Mouse (Mus musculus) embryonic stem cell, embryonic (primary cell): ENCODE measurements around the gene Fggy.

Experiments
- CTCF ChIA-PET, 4 experiments: fragments of 300-600 bp in 2 of 4; fragments of 350-600 bp in 2 of 4; sonication (Branson Sonifier 250); formaldehyde crosslinking; loops; one replicate each; lab custom pipeline; 2022; ENCODE audit warnings: inconsistent platforms in 2 of 4; lab: Charles Lee
- POLR2A ChIA-PET, 4 experiments: fragments of 300-600 bp in 2 of 4; fragments of 350-600 bp in 2 of 4; sonication (Branson Sonifier 250); formaldehyde crosslinking; loops; one replicate each; lab custom pipeline; 2022; ENCODE audit warnings: antibody characterized with exemption in 4 of 4, inconsistent platforms in 1 of 4; lab: Charles Lee

The Fggy gene

DNA sequence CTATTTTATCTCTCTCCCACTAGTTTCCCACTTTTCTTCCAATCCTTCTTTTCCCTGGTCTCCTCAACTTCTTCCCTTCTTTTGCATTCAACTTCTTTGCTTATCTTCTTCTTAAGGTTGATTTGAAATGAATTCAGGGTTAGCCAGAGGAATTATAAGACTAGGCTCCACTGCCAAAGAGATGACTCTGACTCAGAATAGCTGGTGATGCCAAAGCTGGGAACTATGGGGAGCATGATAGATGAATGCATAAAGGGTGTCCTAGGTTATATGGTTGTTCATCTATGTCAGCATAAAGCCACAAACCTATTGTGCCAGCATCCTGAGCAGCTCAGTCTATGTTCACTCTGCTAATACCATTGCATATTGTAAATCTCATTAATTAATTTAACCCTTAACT lies 348.8 kb downstream of the Fggy start:
- CTCF ChIA-PET: no interaction called here
- POLR2A ChIA-PET: no interaction called here

DNA sequence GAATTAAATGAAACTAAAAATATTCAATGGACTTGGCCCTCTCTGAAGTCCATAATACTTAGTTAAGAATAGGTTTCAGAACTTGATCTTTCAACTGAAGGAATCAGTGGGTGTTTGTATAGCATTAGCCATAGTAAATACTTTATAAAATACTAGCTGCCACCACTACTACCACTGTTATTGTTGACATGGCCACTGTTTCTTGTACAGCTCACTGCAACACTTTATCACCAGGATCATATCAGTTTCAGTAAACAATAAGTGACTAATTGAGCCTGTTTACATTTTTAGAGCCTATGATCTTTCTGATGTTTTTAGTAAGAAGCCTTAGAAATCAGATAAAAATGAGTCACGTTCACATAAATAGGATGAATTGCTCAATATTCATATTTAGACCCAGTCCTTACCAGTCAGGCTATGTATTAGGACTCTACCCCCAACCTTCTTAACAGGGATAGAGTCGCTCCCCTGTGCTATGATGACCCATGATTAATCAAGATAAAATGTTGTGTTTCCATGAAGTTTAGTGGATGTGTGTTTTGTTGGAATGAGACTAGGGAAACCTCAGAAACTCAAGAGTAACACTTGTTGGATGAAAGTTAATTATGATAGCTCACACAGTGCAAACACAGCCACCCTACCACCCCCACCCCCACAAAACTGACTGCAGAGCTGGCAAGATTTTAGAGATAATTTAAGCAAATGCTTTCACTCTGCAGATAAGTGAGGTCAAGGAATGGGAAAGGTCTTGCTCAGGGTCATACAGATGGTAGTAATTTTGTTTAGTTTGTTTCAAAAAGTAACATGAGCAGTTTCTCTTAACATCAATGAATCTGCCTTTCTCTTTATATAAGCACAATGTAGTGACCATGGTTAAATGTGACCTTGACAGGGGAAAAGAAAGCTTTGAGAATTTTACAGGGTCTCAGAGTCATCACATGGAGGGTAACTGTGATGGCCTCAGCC lies 352.7 kb downstream of the Fggy start:
- ChIA-PET CTCF (no interaction called here), POLR2A (no interaction called here)

GRCm38 (mm10) chr4:95913026-95913425 lies 355.7 kb downstream of the Fggy start:
- POLR2A ChIA-PET: no interaction called here
- CTCF ChIA-PET: no interaction called here

GRCm38 (mm10) chr4:95915628-95916579 lies 358.6 kb downstream of the Fggy start:
- POLR2A ChIA-PET: interaction anchor here in 1 of 4 experiments (0.6 kb wide), 1 partner anchor 528 kb away, joined by 3 read pairs; no protein-coding TSS in a partner anchor
- CTCF ChIA-PET: no interaction called here

DNA sequence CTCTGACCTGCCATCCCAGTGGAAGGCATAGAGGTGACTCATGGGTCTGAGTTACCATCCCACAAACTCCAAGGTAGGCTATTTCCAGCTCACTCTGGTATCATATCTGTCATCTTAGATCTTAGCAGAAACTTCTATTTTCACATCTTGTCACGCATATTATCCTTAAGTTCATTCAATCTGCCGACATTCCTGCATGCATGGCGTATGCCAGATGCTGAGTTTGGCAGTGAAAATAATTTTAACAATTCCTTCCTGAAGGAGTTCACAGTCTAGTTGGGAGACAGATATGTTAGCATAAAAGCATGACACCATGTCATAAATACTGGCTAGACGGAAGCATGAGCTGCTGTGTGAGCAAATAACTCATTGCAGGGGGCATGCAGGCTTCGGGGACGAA lies 360.4 kb downstream of the Fggy start:
- ChIA-PET POLR2A (interaction anchor here in 1 of 4 experiments (1.0 kb wide), 1 partner anchor 865 kb away, joined by 3 read pairs; the partner anchor contains the start of gene Jun), CTCF (no interaction called here)

GRCm38 (mm10) chr4:95920448-95920847 lies 363.1 kb downstream of the Fggy start:
- POLR2A ChIA-PET: no interaction called here
- CTCF ChIA-PET: no interaction called here

DNA sequence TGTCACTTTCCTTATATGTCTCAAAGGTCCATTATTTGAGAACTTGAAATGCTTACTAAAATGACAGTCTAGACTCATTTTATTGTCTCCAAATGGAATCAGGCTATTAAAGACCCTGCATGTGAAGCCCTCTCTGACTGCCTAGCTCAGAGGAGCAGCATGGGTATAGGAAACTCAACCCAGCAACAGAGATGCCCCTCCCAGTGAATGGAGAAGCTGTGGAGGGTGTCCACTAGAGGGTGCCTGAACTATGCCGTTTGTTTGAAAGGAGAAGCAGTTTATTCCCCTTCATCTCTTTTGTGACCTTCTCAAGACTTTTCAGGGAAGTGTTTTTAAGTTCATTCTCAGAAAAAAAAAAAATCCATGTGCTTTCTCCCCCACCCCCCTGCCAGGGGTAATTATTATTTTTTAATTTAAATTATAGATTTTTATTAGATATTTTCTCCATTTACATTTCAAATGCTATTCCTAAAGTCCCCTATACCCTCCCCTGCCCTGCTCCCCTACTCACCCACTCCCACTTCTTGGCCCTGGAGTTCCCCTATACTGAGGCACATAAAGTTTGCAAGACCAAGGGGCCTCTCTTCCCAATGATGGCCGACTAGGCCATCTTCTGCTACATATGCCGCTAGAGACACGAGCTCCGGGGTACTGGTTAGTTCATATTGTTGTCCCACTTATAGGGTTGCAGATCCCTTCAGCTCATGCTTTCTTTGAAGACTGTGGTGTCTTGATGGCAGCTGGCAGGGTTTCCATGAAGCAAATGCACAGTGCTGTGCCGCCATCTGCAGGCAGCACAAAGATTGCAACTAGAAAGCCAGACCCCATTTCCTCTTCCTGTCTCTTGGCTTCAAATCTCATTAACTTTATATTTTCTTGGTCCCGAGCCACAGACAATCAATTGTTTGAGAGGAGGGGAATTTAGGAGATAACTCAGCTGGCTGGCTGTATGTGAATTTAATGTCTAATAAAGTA lies 367.2 kb downstream of the Fggy start:
- POLR2A ChIA-PET: no interaction called here
- CTCF ChIA-PET: interaction anchor here (0.5 to 1.3 kb wide), 10 partner anchors 42 to 916 kb away, joined by 3 to 4 read pairs (median 3); partner anchors contain the start of gene Hook1 (in 2 of the 4)

GRCm38 (mm10) chr4:95928846-95929245 lies 371.5 kb downstream of the Fggy start:
- ChIA-PET CTCF (no interaction called here), POLR2A (interaction anchor here in 2 of 4 experiments (1.4 kb wide), 2 partner anchors 85 to 877 kb away, joined by 3 to 4 read pairs; partner anchors contain the start of gene Jun (in 1 of the 2))

DNA sequence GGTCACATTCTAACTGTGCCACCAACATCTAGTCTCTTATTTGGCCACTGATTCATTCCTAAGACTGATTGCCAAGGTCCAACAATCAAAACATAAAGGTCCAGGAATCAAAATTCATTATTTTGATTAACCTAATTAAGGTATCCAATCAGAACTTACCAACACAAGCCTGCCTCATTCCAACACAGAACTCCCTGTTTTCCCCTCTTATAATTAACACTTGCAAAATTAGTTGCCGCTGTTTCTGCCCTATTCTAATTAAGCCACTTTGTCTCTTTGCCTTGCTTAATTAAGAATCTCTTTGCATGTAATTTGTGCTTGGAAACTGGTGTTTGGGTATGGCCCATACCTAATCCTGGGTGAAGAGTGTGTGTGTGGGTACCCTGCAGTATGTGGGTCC lies 372.6 kb downstream of the Fggy start:
- POLR2A ChIA-PET: interaction anchor here in 2 of 4 experiments (1.4 kb wide), 2 partner anchors 86 to 878 kb away, joined by 3 to 4 read pairs; partner anchors contain the start of gene Jun (in 1 of the 2)
- CTCF ChIA-PET: no interaction called here

- ChIA-PET POLR2A (no interaction called here), CTCF (no interaction called here)
Measured at GRCm38 (mm10) chr4:95931331-95931730, 374.0 kb downstream of the Fggy start.

GRCm38 (mm10) chr4:95933801-95934356 lies 376.6 kb downstream of the Fggy start:
- CTCF ChIA-PET: no interaction called here

GRCm38 (mm10) chr4:95934384-95935035 lies 377.2 kb downstream of the Fggy start:
- ChIA-PET CTCF (no interaction called here), POLR2A (interaction anchor here in 1 of 4 experiments (1.0 kb wide), 1 partner anchor 881 kb away, joined by 3 read pairs; no protein-coding TSS in a partner anchor)

More at GRCm38 (mm10) chr4:95933801-95934356, 376.6 kb downstream of the Fggy start:
- POLR2A ChIA-PET: no interaction called here

DNA sequence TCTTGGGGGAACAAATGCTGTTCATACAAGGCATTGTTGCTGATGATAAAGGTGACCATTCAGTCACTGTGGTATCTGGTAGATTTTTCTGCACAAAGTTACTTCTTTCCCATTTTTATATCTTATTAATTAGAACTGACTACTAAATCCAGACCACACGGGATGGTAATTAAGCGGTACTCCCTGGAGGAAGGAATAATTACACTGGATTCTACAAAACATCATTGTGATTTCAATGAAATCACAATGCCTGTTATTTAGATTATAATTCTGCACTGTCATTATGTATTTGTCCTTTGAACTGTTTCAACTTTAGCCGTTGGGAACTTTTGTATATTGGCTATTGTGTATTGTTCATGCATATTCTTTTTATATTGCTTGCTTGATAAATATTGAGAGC lies 381.4 kb downstream of the Fggy start:
- POLR2A ChIA-PET: no interaction called here
- CTCF ChIA-PET: no interaction called here

DNA sequence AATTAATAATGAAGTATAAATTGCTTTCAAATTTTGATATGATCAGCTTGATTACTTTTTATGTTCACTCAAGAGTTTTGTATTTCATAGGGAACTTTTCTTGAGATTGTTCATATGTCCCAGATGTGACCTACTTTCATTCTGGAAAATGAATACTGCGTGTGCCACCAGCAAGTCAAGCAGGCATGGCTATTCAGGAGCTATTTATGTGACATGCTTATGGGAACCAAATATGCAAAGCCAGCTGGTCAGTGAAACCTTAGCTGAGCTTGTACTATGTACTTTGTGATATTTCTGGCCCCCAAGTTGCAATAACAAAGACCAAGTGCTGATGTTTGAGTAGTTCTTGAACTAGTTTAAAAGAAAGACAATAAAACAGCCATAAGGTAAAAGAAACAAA lies 390.6 kb downstream of the Fggy start:
- POLR2A ChIA-PET: no interaction called here

DNA sequence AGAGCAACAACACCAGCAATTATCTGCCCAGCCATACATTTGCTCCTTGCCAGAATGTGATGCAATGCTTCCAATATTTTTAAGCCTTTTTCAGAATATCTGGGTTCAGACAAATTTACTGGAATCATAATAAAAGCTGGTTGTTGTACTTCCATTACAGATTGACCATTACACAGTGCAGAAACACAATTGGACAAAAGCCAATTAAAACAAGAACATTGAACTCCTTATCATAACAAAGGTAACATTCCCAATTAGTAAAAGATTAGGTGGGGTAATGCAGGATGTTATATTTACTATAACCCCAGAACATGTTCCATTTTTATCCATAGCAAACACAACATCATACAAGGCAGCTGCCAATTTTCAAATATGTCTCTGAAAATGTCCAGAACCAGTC lies 396.0 kb downstream of the Fggy start:
- ChIA-PET CTCF (no interaction called here), POLR2A (interaction anchor here in 1 of 4 experiments (0.7 kb wide), 1 partner anchor 105 kb away, joined by 5 read pairs; no protein-coding TSS in a partner anchor)

More for the DNA sequence above, 390.6 kb downstream of the Fggy start:
- CTCF ChIA-PET: no interaction called here

DNA sequence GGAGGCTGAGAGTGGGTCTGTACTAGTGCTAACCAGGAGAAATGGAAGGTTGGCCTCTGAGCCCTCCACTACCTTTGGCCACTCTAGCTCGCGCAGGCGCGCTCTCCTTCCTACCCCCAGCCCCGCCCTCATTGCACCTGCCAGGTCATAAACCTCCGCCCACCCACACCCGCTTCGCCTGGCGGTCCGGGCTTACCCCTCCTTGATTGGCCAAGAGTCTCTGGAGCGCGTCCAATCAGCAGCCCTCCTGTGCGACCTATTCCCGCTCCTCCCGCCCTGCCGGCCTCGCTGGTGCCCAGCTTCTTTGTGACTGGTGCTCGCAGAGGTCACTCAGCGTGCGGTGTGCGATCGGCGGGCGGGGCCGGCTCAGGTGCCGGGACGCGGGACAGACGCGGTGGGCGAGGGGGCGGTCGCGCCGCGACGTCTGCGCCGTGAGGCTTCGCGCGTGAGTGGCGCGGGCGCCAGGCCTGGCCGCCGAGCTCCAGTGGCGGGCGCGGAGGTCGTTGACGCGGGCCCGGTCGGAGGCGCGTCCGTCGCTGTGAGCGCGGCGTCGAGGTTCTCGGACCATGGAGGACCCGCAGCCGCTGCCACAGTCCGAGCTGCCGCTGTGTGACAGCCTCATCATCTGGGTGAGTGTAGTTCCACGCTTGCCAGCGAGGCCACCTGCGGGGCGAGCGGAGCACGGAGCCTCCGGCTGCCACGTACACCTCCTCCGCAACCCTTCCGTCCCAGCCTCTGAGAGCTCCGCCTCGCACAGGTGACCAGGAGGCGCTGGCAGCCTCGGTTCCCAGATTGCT lies 409.8 kb downstream of the Fggy start, which contains the start of gene Hook1:
Hook1 (plus strand) TSS at position 313 of the 797 bp plus-strand sequence.
- CTCF ChIA-PET: interaction anchor here in 2 of 4 experiments (0.6 to 1.6 kb wide), 3 partner anchors 43 to 814 kb away, joined by 3 to 4 read pairs (median 3); no protein-coding TSS in a partner anchor

More for the DNA sequence above, 409.8 kb downstream of the Fggy start, which contains the start of gene Hook1:
- POLR2A ChIA-PET: interaction anchor here (0.6 to 1.6 kb wide), 9 partner anchors 15 to 1499 kb away, joined by 3 to 21 read pairs (median 3); partner anchors contain the start of gene Jun (in 2 of the 4)
